Mouse (Mus musculus): Measurements from ENCODE around the gene Ttf2. TPM values are rescaled to one million over a fixed set of nuclear protein-coding genes. Genes with fewer than 3 reads are reported as not detected.

The Ttf2 gene
- polyA plus RNA-seq, 1 experiment from 2014 or later, result 23.0 TPM

GRCm38 (mm10) chr3:100906128-100906527 is 63.3 kb downstream of the Ttf2 start:
- DNase-seq (ENCODE audit: low spot score), result no peak
- H3K4me2 ChIP-seq (ENCODE audit: low read depth, low read length), result no peak overlapping the region
- H3K9me3 ChIP-seq (replicated peaks; ENCODE audit: control insufficient read depth, low read length), result no peaks in the 10 kb centered on the region
- H3K36me3 ChIP-seq (replicated peaks; ENCODE audit: control insufficient read depth, insufficient read depth, low read depth, low read length), result no peaks in the 10 kb centered on the region
- 54% methylated on average over 6 of the region's 6 CpGs for WGBS
- H3K4me3 ChIP-seq (ENCODE audit: low read depth, low read length), result no peak overlapping the region
- H3K9ac ChIP-seq (replicated peaks; ENCODE audit: low read length), result no peak overlapping the region
- H3K27ac ChIP-seq (replicated peaks; ENCODE audit: low read depth, low read length), result no peak overlapping the region
- H3K27me3 ChIP-seq (ENCODE audit: control insufficient read depth, insufficient read depth, low read length), result no peaks in the 10 kb centered on the region
- H3K4me1 ChIP-seq (ENCODE audit: control insufficient read depth, insufficient read depth, low read length), result no peaks in the 10 kb centered on the region
- ATAC-seq (replicated peaks; ENCODE audit: insufficient number of reproducible peaks, low FRiP score, low TSS enrichment, low read depth), result no peak

- ATAC-seq (replicated peaks; ENCODE audit: insufficient number of reproducible peaks, low FRiP score, low TSS enrichment, low read depth) (no peak), DNase-seq (ENCODE audit: low spot score) (no peak)
- Histone ChIP-seq H3K4me3 (ENCODE audit: low read depth, low read length) (no peak overlapping the region), H3K4me2 (ENCODE audit: low read depth, low read length) (no peak overlapping the region), H3K27me3 (ENCODE audit: control insufficient read depth, insufficient read depth, low read length) (no peaks in the 10 kb centered on the region), H3K27ac (replicated peaks; ENCODE audit: low read depth, low read length) (no peak overlapping the region), H3K9ac (replicated peaks; ENCODE audit: low read length) (no peak overlapping the region), H3K4me1 (ENCODE audit: control insufficient read depth, insufficient read depth, low read length) (no peaks in the 10 kb centered on the region), H3K9me3 (replicated peaks; ENCODE audit: control insufficient read depth, low read length) (no peaks in the 10 kb centered on the region), H3K36me3 (replicated peaks; ENCODE audit: control insufficient read depth, insufficient read depth, low read depth, low read length) (no peaks in the 10 kb centered on the region)
- 77% methylated on average over 6 of the region's 6 CpGs for WGBS
Observed at GRCm38 (mm10) chr3:100895500-100895899, 74.0 kb downstream of the Ttf2 start.

- Histone ChIP-seq H3K9me3 (replicated peaks; ENCODE audit: control insufficient read depth, low read length) (no peaks in the 10 kb centered on the region), H3K9ac (replicated peaks; ENCODE audit: low read length) (no peak overlapping the region), H3K36me3 (replicated peaks; ENCODE audit: control insufficient read depth, insufficient read depth, low read depth, low read length) (no peaks in the 10 kb centered on the region), H3K4me1 (ENCODE audit: control insufficient read depth, insufficient read depth, low read length) (no peaks in the 10 kb centered on the region), H3K27ac (replicated peaks; ENCODE audit: low read depth, low read length) (no peak overlapping the region), H3K4me2 (ENCODE audit: low read depth, low read length) (no peak overlapping the region), H3K4me3 (ENCODE audit: low read depth, low read length) (no peak overlapping the region), H3K27me3 (ENCODE audit: control insufficient read depth, insufficient read depth, low read length) (no peaks in the 10 kb centered on the region)
- ATAC-seq (replicated peaks; ENCODE audit: insufficient number of reproducible peaks, low FRiP score, low TSS enrichment, low read depth) (no peak), DNase-seq (ENCODE audit: low spot score) (no peak)
- 51% methylated on average over 11 of the region's 11 CpGs for WGBS
Observed at GRCm38 (mm10) chr3:100892383-100893335, 76.8 kb downstream of the Ttf2 start.

GRCm38 (mm10) chr3:100890406-100890805 is 79.1 kb downstream of the Ttf2 start:
- H3K4me3 ChIP-seq (ENCODE audit: low read depth, low read length), result no peak overlapping the region
- ATAC-seq (replicated peaks; ENCODE audit: insufficient number of reproducible peaks, low FRiP score, low TSS enrichment, low read depth), result no peak
- H3K27ac ChIP-seq (replicated peaks; ENCODE audit: low read depth, low read length), result no peak overlapping the region
- no peaks in the 10 kb centered on the region for H3K4me1 ChIP-seq (ENCODE audit: control insufficient read depth, insufficient read depth, low read length)
- no peak overlapping the region for H3K4me2 ChIP-seq (ENCODE audit: low read depth, low read length)
- WGBS, result 88% methylated on average over 3 of the region's 3 CpGs
- H3K27me3 ChIP-seq (ENCODE audit: control insufficient read depth, insufficient read depth, low read length), result no peaks in the 10 kb centered on the region
- no peaks in the 10 kb centered on the region for H3K36me3 ChIP-seq (replicated peaks; ENCODE audit: control insufficient read depth, insufficient read depth, low read depth, low read length)
- H3K9me3 ChIP-seq (replicated peaks; ENCODE audit: control insufficient read depth, low read length), result no peaks in the 10 kb centered on the region; the same call in 1 of the 2 replicates
- H3K9ac ChIP-seq (replicated peaks; ENCODE audit: low read length), result no peak overlapping the region
- DNase-seq (ENCODE audit: low spot score), result no peak

GRCm38 (mm10) chr3:100889234-100889633 is 80.2 kb downstream of the Ttf2 start:
- Histone ChIP-seq H3K27ac (replicated peaks; ENCODE audit: low read depth, low read length) (no peak overlapping the region), H3K27me3 (ENCODE audit: control insufficient read depth, insufficient read depth, low read length) (no peaks in the 10 kb centered on the region), H3K4me1 (ENCODE audit: control insufficient read depth, insufficient read depth, low read length) (no peaks in the 10 kb centered on the region), H3K9me3 (replicated peaks; ENCODE audit: control insufficient read depth, low read length) (no peaks in the 10 kb centered on the region; the same call in 1 of the 2 replicates), H3K9ac (replicated peaks; ENCODE audit: low read length) (no peak overlapping the region), H3K4me2 (ENCODE audit: low read depth, low read length) (no peak overlapping the region), H3K36me3 (replicated peaks; ENCODE audit: control insufficient read depth, insufficient read depth, low read depth, low read length) (no peaks in the 10 kb centered on the region), H3K4me3 (ENCODE audit: low read depth, low read length) (no peak overlapping the region)
- WGBS, result 76% methylated on average over 1 of the region's 1 CpGs
- DNase-seq (ENCODE audit: low spot score) (no peak), ATAC-seq (replicated peaks; ENCODE audit: insufficient number of reproducible peaks, low FRiP score, low TSS enrichment, low read depth) (no peak)

Other genes with a start within 250 kb of the Ttf2 start
- 0.15 TPM in 1 of 2 replicates, not detected in the other for gene Vtcn1, start 144.2 kb downstream of the Ttf2 start, polyA plus RNA-seq (2014; fragmentation: Nextera tagmentation; extraction: Ambion mirVana)
- gene Trim45, start 47.5 kb downstream of the Ttf2 start, polyA plus RNA-seq (2014; fragmentation: Nextera tagmentation; extraction: Ambion mirVana), result 4.3 and 5.2 TPM in 2 replicates
- gene Cd101, start 59.9 kb upstream of the Ttf2 start, polyA plus RNA-seq (2014; fragmentation: Nextera tagmentation; extraction: Ambion mirVana), result not detected in 2 replicates
- 4.8 and 6.5 TPM in 2 replicates for gene Ptgfrn, start 140.6 kb upstream of the Ttf2 start, polyA plus RNA-seq (2014; fragmentation: Nextera tagmentation; extraction: Ambion mirVana)

All from embryonic facial prominence, embryonic 11.5 days (tissue).